ENCODE assay signal across 9 mouse cellular contexts in genomic region chr4:72384901-72385264, GRCm38 (mm10).
DNase-seq lines count a peak whose midpoint lies in the region; ATAC-seq lines count a peak whose summit lies in the region.
"Had no signal": no experiment of that assay in that cellular context is flagged by ENCODE, and none has a peak within 500 bp of the region (broad histone marks: within the 10 kb centered on the region; RNA-seq: fewer than 3 reads in every experiment).

No protein-coding gene starts in this region.

- H3K27me3 ChIP-seq in forebrain, embryonic 16.5 days (replicated peaks; ENCODE audit: control insufficient read depth, insufficient read depth, low read length): peaks cover 8% of the 10 kb centered on the region
- H3K27me3 ChIP-seq in midbrain, embryonic 13.5 days: peaks cover 27% of the 10 kb centered on the region

- 0 out of 2 replicates have a peak overlapping the region, but pooled peaks have one; percentile 41 for H3K27ac ChIP-seq in forebrain, embryonic 16.5 days (ENCODE audit: low read length)
- peak overlapping the region; percentile 27 for H3K27ac ChIP-seq in midbrain, embryonic 13.5 days

- peak; percentile 15 for DNase-seq in kidney, adult 18-20 months
- no peak for DNase-seq in kidney, adult 8-10 months
- DNase-seq in heart, postnatal 36 days: peak; percentile 11 to 24
- peak; percentile 40 to 82 for DNase-seq in left cerebral cortex, adult 8-10 months (ENCODE audit: low spot score in 2 of 2)
- peak; percentile 44 for DNase-seq in testis, postnatal 10 days (ENCODE audit: low spot score)

- no peaks in the 10 kb centered on the region for H3K9me3 ChIP-seq in forebrain, embryonic 16.5 days (ENCODE audit: control insufficient read depth, low read length)
- no peaks in the 10 kb centered on the region for H3K9me3 ChIP-seq in midbrain, embryonic 13.5 days

- no peaks in the 10 kb centered on the region for H3K36me3 ChIP-seq in forebrain, embryonic 16.5 days (ENCODE audit: control insufficient read depth, insufficient read depth)
- H3K36me3 ChIP-seq in midbrain, embryonic 13.5 days: no peaks in the 10 kb centered on the region

- 6% methylated on average over 12 of the region's 12 CpGs for WGBS in forebrain, embryonic 16.5 days
- 5% methylated on average over 12 of the region's 12 CpGs for WGBS in midbrain, embryonic 13.5 days

- H3K4me1 ChIP-seq in forebrain, embryonic 16.5 days (replicated peaks; ENCODE audit: control insufficient read depth, insufficient read depth, low read length): peaks cover 37% of the 10 kb centered on the region
- peaks cover 61% of the 10 kb centered on the region for H3K4me1 ChIP-seq in midbrain, embryonic 13.5 days (replicated peaks)

- ATAC-seq in forebrain, embryonic 16.5 days: peak; percentile 90
- peak; percentile 91 for ATAC-seq in midbrain, embryonic 13.5 days
- ATAC-seq in erythroblast, adult 5-6 weeks (replicated peaks; ENCODE audit: low FRiP score, poor library complexity, severe bottlenecking): no peak

- H3K4me2 ChIP-seq in forebrain, embryonic 16.5 days (ENCODE audit: low read length): peak overlapping the region; percentile 18
- peak overlapping the region; percentile 37 for H3K4me2 ChIP-seq in midbrain, embryonic 13.5 days (replicated peaks)

- no peak overlapping the region for H3K9ac ChIP-seq in forebrain, embryonic 16.5 days (replicated peaks; ENCODE audit: low read depth, low read length)
- H3K9ac ChIP-seq in midbrain, embryonic 13.5 days (replicated peaks): no peak overlapping the region

- intact Hi-C loops in heart, postnatal 36 days (cut with DNase I): no loop called here

- H3K4me3 ChIP-seq in forebrain, embryonic 16.5 days (replicated peaks; ENCODE audit: low read length): no peak overlapping the region
- no peak overlapping the region for H3K4me3 ChIP-seq in midbrain, embryonic 13.5 days (replicated peaks)
- H3K4me3 ChIP-seq: myocyte had no signal

Comparison
In these comparisons a context has a peak if more than half of its experiments do, and no peak if none do; other contexts are left out.
1. DNase-seq: peak in kidney, adult 18-20 months (single experiment), heart, postnatal 36 days (2 of 2), left cerebral cortex, adult 8-10 months (2 of 2) and testis, postnatal 10 days (single experiment); none in kidney, adult 8-10 months (0 of 2).